ENCODE assay signal across 9 mouse cellular contexts in the genomic region with DNA sequence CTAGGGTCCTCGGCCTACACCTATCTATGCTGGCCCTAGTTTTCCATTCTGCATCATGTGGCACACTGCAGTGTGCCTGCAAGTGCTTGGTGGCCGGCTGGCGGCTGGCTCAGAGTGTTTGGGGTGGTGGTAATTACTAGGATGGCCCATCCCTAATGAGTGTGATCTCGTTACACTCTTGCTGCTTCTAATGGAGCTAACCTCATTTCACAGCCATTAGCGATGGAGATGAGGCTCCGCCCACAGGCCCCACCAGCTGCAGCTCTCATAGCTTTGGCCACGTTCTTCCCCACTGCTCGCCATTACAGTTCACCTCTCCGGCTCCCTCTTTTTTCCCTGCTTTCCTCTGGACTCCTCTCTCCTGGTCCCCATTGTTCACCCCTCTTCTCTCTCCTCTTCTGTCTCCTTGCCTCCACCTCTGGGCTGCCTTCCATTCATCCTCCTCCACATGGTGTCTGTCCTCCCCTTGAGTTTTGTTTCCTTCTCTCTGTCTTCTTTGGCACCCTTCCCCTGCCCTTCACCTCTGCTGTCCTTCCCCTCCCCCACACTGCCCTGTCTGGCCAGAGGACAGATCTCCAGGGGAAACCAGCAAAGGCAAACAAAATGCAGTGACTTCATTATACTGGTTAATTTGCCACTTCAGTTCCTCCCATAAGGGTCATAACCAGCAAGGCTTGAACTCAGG. TPM values are rescaled to one million over a fixed set of nuclear protein-coding genes. Genes with fewer than 3 reads are reported as not detected.
A peak's percentile ranks its signal among the peaks of the same experiment; 100 is the strongest.
DNase-seq lines count a peak whose midpoint lies in the region; ATAC-seq lines count a peak whose summit lies in the region.
"Had no signal": no experiment of that assay in that cellular context is flagged by ENCODE, and none has a peak within 500 bp of the region (broad histone marks: within the 10 kb centered on the region; RNA-seq: fewer than 3 reads in every experiment).

No protein-coding gene starts in this region.

- no peaks in the 10 kb centered on the region for H3K36me3 ChIP-seq in liver, embryonic 11.5 days (ENCODE audit: control insufficient read depth, insufficient read depth, low read length)
- H3K36me3 ChIP-seq in embryonic facial prominence, embryonic 12.5 days = no peaks in the 10 kb centered on the region
- H3K36me3 ChIP-seq in intestine, embryonic 16.5 days (ENCODE audit: control insufficient read depth, insufficient read depth, low read length) = no peaks in the 10 kb centered on the region
- H3K36me3 ChIP-seq in midbrain, embryonic 15.5 days (replicated peaks) = no peaks in the 10 kb centered on the region; the same call in 1 of the 2 replicates
- H3K36me3 ChIP-seq: G1E had no signal

- H3K4me1 ChIP-seq in liver, embryonic 11.5 days (replicated peaks; ENCODE audit: control insufficient read depth, insufficient read depth, low read length) = peaks cover 11% of the 10 kb centered on the region; the same call in 1 of the 2 replicates
- no peaks in the 10 kb centered on the region for H3K4me1 ChIP-seq in embryonic facial prominence, embryonic 12.5 days
- peaks cover 5% of the 10 kb centered on the region for H3K4me1 ChIP-seq in intestine, embryonic 16.5 days (ENCODE audit: control insufficient read depth, insufficient read depth, low read length)
- H3K4me1 ChIP-seq in midbrain, embryonic 15.5 days = peaks cover 69% of the 10 kb centered on the region

- H3K9ac ChIP-seq in liver, embryonic 11.5 days (ENCODE audit: low read depth, low read length) = no peak overlapping the region
- no peak overlapping the region for H3K9ac ChIP-seq in embryonic facial prominence, embryonic 12.5 days
- H3K9ac ChIP-seq in intestine, embryonic 16.5 days (ENCODE audit: low read depth, low read length) = no peak overlapping the region
- 0 out of 2 replicates have a peak overlapping the region, but pooled peaks have one; percentile 7 for H3K9ac ChIP-seq in midbrain, embryonic 15.5 days

- 0 out of 2 replicates have a peak, but pooled peaks have one; percentile 18 for ATAC-seq in liver, embryonic 11.5 days (replicated peaks; ENCODE audit: low FRiP score)
- peak; percentile 37; the same call in 1 of the 2 replicates for ATAC-seq in embryonic facial prominence, embryonic 12.5 days (ENCODE audit: insufficient number of reproducible peaks, insufficient read depth, low FRiP score, low TSS enrichment)
- 0 out of 2 replicates have a peak, but pooled peaks have one; percentile 29 for ATAC-seq in intestine, embryonic 16.5 days
- ATAC-seq in midbrain, embryonic 15.5 days (replicated peaks) = peak; percentile 21

- 61% methylated on average over 9 of the region's 9 CpGs for WGBS in liver, embryonic 11.5 days
- WGBS in embryonic facial prominence, embryonic 12.5 days = 42% methylated on average over 9 of the region's 9 CpGs
- 54% methylated on average over 9 of the region's 9 CpGs for WGBS in intestine, embryonic 16.5 days
- 44% methylated on average over 9 of the region's 9 CpGs for WGBS in midbrain, embryonic 15.5 days

- H3K27me3 ChIP-seq in liver, embryonic 11.5 days (replicated peaks; ENCODE audit: control insufficient read depth, insufficient read depth, low read length) = no peaks in the 10 kb centered on the region
- no peaks in the 10 kb centered on the region for H3K27me3 ChIP-seq in embryonic facial prominence, embryonic 12.5 days
- H3K27me3 ChIP-seq in intestine, embryonic 16.5 days (replicated peaks; ENCODE audit: control insufficient read depth, insufficient read depth, low read length) = no peaks in the 10 kb centered on the region
- no peaks in the 10 kb centered on the region for H3K27me3 ChIP-seq in midbrain, embryonic 15.5 days (replicated peaks)

- H3K4me3 ChIP-seq in liver, embryonic 11.5 days (ENCODE audit: low read depth, low read length) = no peak overlapping the region
- no peak overlapping the region for H3K4me3 ChIP-seq in embryonic facial prominence, embryonic 12.5 days
- no peak overlapping the region for H3K4me3 ChIP-seq in intestine, embryonic 16.5 days (ENCODE audit: low read length)
- H3K4me3 ChIP-seq in midbrain, embryonic 15.5 days = no peak overlapping the region

- no peak overlapping the region for H3K4me2 ChIP-seq in liver, embryonic 11.5 days
- no peak overlapping the region for H3K4me2 ChIP-seq in embryonic facial prominence, embryonic 12.5 days (replicated peaks)
- H3K4me2 ChIP-seq in intestine, embryonic 16.5 days (ENCODE audit: low read depth, low read length) = no peak overlapping the region
- no peak overlapping the region for H3K4me2 ChIP-seq in midbrain, embryonic 15.5 days

- H3K27ac ChIP-seq in liver, embryonic 11.5 days (ENCODE audit: low read depth, low read length) = no peak overlapping the region
- no peak overlapping the region for H3K27ac ChIP-seq in embryonic facial prominence, embryonic 12.5 days
- no peak overlapping the region for H3K27ac ChIP-seq in intestine, embryonic 16.5 days (ENCODE audit: low read length)
- peak overlapping the region; percentile 51 for H3K27ac ChIP-seq in midbrain, embryonic 15.5 days

- intact Hi-C loops in gastrocnemius, postnatal 36 days (cut with DNase I) = no loop called here

- DNase-seq in liver, embryonic 11.5 days (ENCODE audit: low spot score) = no peak
- no peak for DNase-seq in liver
- DNase-seq in urinary bladder, postnatal 36 days (ENCODE audit: low spot score in 2 of 2) = no peak
- no peak for DNase-seq in thymus, postnatal 4 days
- no peak for DNase-seq in gastrocnemius, postnatal 36 days

- no peaks in the 10 kb centered on the region for H3K9me3 ChIP-seq in liver, embryonic 11.5 days (ENCODE audit: control insufficient read depth, low read length)
- H3K9me3 ChIP-seq in embryonic facial prominence, embryonic 12.5 days = no peaks in the 10 kb centered on the region
- H3K9me3 ChIP-seq in intestine, embryonic 16.5 days (ENCODE audit: control insufficient read depth, low read length) = no peaks in the 10 kb centered on the region
- H3K9me3 ChIP-seq in midbrain, embryonic 15.5 days = no peaks in the 10 kb centered on the region
- H3K9me3 ChIP-seq: G1E had no signal

RNA-seq across cellular contexts. Expression of gene Zfhx2, which starts 6.7 kb away (rescaled TPM):
- 2.1 and 2.8 TPM in 2 replicates for polyA plus RNA-seq in liver, embryonic 11.5 days (2014; fragmentation: Nextera tagmentation; extraction: Ambion mirVana)
- 7.9 TPM in 2 replicates for polyA plus RNA-seq in embryonic facial prominence, embryonic 12.5 days (2016; fragmentation: Nextera tagmentation; extraction: Ambion mirVana)
- polyA plus RNA-seq in intestine, embryonic 16.5 days (2015; fragmentation: Nextera tagmentation; extraction: Ambion mirVana) = 2.7 and 3.0 TPM in 2 replicates
- polyA plus RNA-seq in midbrain, embryonic 15.5 days (2015; fragmentation: Nextera tagmentation; extraction: Ambion mirVana) = 33.7 and 37.5 TPM in 2 replicates
- total RNA-seq in gastrocnemius, postnatal 36 days (2021) = 1 to 10 TPM; 3.5 to 3.7 TPM

RNA-seq across cellular contexts. Expression of gene Thtpa, which starts 9.1 kb away (rescaled TPM):
- polyA plus RNA-seq in liver, embryonic 11.5 days (2014; fragmentation: Nextera tagmentation; extraction: Ambion mirVana) = 10.5 and 12.6 TPM in 2 replicates
- 22.2 and 24.2 TPM in 2 replicates for polyA plus RNA-seq in embryonic facial prominence, embryonic 12.5 days (2016; fragmentation: Nextera tagmentation; extraction: Ambion mirVana)
- polyA plus RNA-seq in intestine, embryonic 16.5 days (2015; fragmentation: Nextera tagmentation; extraction: Ambion mirVana) = 17.9 and 20.7 TPM in 2 replicates
- 38.8 and 39.5 TPM in 2 replicates for polyA plus RNA-seq in midbrain, embryonic 15.5 days (2015; fragmentation: Nextera tagmentation; extraction: Ambion mirVana)
- 10 to 100 TPM; 10.1 to 13.6 TPM for total RNA-seq in gastrocnemius, postnatal 36 days (2021)

RNA-seq across cellular contexts. Expression of gene Ap1g2, which starts 20.9 kb away (rescaled TPM):
- polyA plus RNA-seq in liver, embryonic 11.5 days (2014; fragmentation: Nextera tagmentation; extraction: Ambion mirVana) = 45.1 and 52.9 TPM in 2 replicates
- polyA plus RNA-seq in embryonic facial prominence, embryonic 12.5 days (2016; fragmentation: Nextera tagmentation; extraction: Ambion mirVana) = 14.8 and 17.2 TPM in 2 replicates
- 106 and 120 TPM in 2 replicates for polyA plus RNA-seq in intestine, embryonic 16.5 days (2015; fragmentation: Nextera tagmentation; extraction: Ambion mirVana)
- 7.5 and 9.2 TPM in 2 replicates for polyA plus RNA-seq in midbrain, embryonic 15.5 days (2015; fragmentation: Nextera tagmentation; extraction: Ambion mirVana)
- total RNA-seq in gastrocnemius, postnatal 36 days (2021) = 1 to 10 TPM; 4.0 to 5.1 TPM

RNA-seq across cellular contexts. Expression of gene Jph4, which starts 31.3 kb away (rescaled TPM):
- 0.44 and 0.60 TPM in 2 replicates for polyA plus RNA-seq in liver, embryonic 11.5 days (2014; fragmentation: Nextera tagmentation; extraction: Ambion mirVana)
- polyA plus RNA-seq in embryonic facial prominence, embryonic 12.5 days (2016; fragmentation: Nextera tagmentation; extraction: Ambion mirVana) = 2.6 and 2.9 TPM in 2 replicates
- 0.82 and 1.2 TPM in 2 replicates for polyA plus RNA-seq in intestine, embryonic 16.5 days (2015; fragmentation: Nextera tagmentation; extraction: Ambion mirVana)
- 39.7 and 42.5 TPM in 2 replicates for polyA plus RNA-seq in midbrain, embryonic 15.5 days (2015; fragmentation: Nextera tagmentation; extraction: Ambion mirVana)
- under 1 TPM; 0.17 to 0.23 TPM for total RNA-seq in gastrocnemius, postnatal 36 days (2021)
- polyA plus RNA-seq: G1E had no signal
